Mouse (Mus musculus) G1E (cell line): Measurements from ENCODE around the gene Ralgps1. TPM values are rescaled to one million over a fixed set of nuclear protein-coding genes. Genes with fewer than 3 reads are reported as not detected.

Source experiments
- ATAC-seq: 2 replicates; pipeline ENCODE4 v1.8.0; 2016; ENCODE audit warnings: mild to moderate bottlenecking; ENCODE audit not compliant: insufficient number of reproducible peaks, poor library complexity, low FRiP score, severe bottlenecking; ENCODE audit errors: extremely low read depth
- DNase-seq: peaks from one replicate; pipeline ENCODE4 v3.0.0; 2012; ENCODE audit warnings: low spot score
- H3K27me3 ChIP-seq: 2 replicates; pipeline ENCODE4 v1.6.1; 2012; ENCODE audit warnings: mild to moderate bottlenecking, low read length, inconsistent platforms; ENCODE audit not compliant: insufficient read depth
- H3K36me3 ChIP-seq: replicated peaks from 2 replicates; pipeline ENCODE3; 2012; ENCODE audit warnings: mild to moderate bottlenecking, inconsistent platforms
- H3K4me1 ChIP-seq: 2 replicates; pipeline ENCODE4 v1.6.1; 2012; ENCODE audit warnings: low read depth, low read length, inconsistent platforms, mixed read lengths; ENCODE audit not compliant: insufficient read depth
- H3K4me3 ChIP-seq: 2 replicates; pipeline ENCODE4 v1.5.1; 2012; ENCODE audit warnings: low read depth, mild to moderate bottlenecking, inconsistent platforms, low read length, moderate library complexity, mixed read lengths
- H3K9me3 ChIP-seq: replicated peaks from 2 replicates; pipeline ENCODE4 v1.6.1; 2012; ENCODE audit warnings: inconsistent platforms
- CTCF ChIP-seq: IDR thresholded peaks from 2 replicates; pipeline ENCODE4 v1.5.1; 2012; ENCODE audit warnings: low read depth, low read length, inconsistent platforms, mixed read lengths
- GATA1 ChIP-seq: IDR thresholded peaks from 2 replicates; pipeline ENCODE4 v1.6.1; 2012; ENCODE audit warnings: borderline replicate concordance, low read length, inconsistent platforms, mixed read lengths
- GATA2 ChIP-seq: IDR thresholded peaks from 2 replicates; pipeline ENCODE4 v1.6.1; 2012; ENCODE audit warnings: low read depth, low read length, inconsistent platforms, borderline replicate concordance
- POLR2AphosphoS5 ChIP-seq: IDR thresholded peaks from 2 replicates; pipeline ENCODE4 v1.6.1; 2012; ENCODE audit warnings: low read depth, low read length, inconsistent platforms; ENCODE audit not compliant: insufficient replicate concordance
- TAL1 ChIP-seq: conservative IDR thresholded peaks from 2 replicates; pipeline ENCODE4 v1.6.1; 2012; ENCODE audit warnings: low read depth, low read length, inconsistent platforms, mixed read lengths
- polyA plus RNA-seq: library from polyadenylated mRNA; stranded (reverse); fragments of >175 nt; gene quantifications from 2 replicates; pipeline ENCODE4 v1.2.3, GENCODE M21; 2012
- total RNA-seq, 2 experiments: library from RNA; stranded (forward) in 1 of 2; stranded (reverse) in 1 of 2; fragments of 200-1000 nt in 1 of 2; fragments of >200 nt in 1 of 2; fragmentation: Nextera tagmentation in 1 of 2; gene quantifications; 2 replicates each; pipeline ENCODE4 v1.2.3; 2014 to 2017

The Ralgps1 gene
- total and polyA plus RNA-seq, 3 experiments = 1.8 to 6.4 (median 3.4) TPM

GRCm38 (mm10) chr2:33086671-33087363, 284.5 kb downstream of the Ralgps1 start:
- H3K4me3 ChIP-seq = no peak overlapping the region
- no peak for TF ChIP-seq POLR2AphosphoS5
- TF ChIP-seq TAL1 = no peak
- TF ChIP-seq GATA1 = no peak
- no peak for TF ChIP-seq GATA2
- TF ChIP-seq CTCF = no peak
- ATAC-seq = no peak
- H3K36me3 ChIP-seq = no peaks in the 10 kb centered on the region
- DNase-seq = peak; percentile 2
- H3K9me3 ChIP-seq = no peaks in the 10 kb centered on the region
- no peaks in the 10 kb centered on the region for H3K4me1 ChIP-seq
- H3K27me3 ChIP-seq = peaks cover 7% of the 10 kb centered on the region

DNA sequence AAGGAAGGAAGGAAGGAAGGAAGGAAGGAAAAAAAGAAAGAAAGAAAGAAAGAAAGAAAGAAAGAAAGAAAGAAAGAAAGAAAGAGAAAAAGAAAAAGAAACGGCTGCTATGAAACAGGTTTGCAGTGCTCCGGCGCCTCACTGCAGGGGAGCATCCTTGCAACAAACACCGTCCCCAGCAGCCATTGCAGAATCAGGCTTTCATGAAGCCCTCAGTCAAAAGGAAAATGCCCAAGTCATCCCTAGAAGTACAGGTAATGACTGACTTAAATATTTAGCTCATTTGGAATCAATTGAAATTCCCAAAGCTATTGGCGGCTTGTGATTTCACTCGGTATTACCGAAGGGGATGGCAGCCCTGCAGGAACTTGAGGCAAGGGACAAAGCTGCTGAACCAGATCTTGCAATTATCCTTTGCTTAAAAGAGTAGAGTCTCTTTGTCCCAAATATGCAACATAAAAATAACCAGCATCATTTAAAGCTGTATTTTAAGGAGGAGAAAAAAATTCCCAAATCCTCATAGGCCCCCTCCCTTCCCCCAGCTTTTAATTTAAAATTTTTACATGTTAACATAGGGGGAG, 285.2 kb downstream of the Ralgps1 start:
- no peaks in the 10 kb centered on the region for H3K9me3 ChIP-seq
- DNase-seq (no peak), ATAC-seq (no peak)
- no peaks in the 10 kb centered on the region for H3K4me1 ChIP-seq
- H3K4me3 ChIP-seq = no peak overlapping the region
- H3K36me3 ChIP-seq = no peaks in the 10 kb centered on the region
- TF ChIP-seq GATA2 (no peak), GATA1 (no peak), TAL1 (no peak), POLR2AphosphoS5 (no peak), CTCF (no peak)
- H3K27me3 ChIP-seq = peaks cover 7% of the 10 kb centered on the region

GRCm38 (mm10) chr2:33084221-33084620, 287.1 kb downstream of the Ralgps1 start:
- Histone ChIP-seq H3K36me3 (no peaks in the 10 kb centered on the region), H3K4me1 (no peaks in the 10 kb centered on the region), H3K4me3 (no peak overlapping the region), H3K9me3 (no peaks in the 10 kb centered on the region), H3K27me3 (peaks cover 7% of the 10 kb centered on the region)
- DNase-seq (no peak), ATAC-seq (no peak)
- TF ChIP-seq GATA2 (no peak), POLR2AphosphoS5 (no peak), GATA1 (no peak), CTCF (no peak)

Other genes starting within 250 kb of the Ralgps1 start
- gene Garnl3, start 239.8 kb downstream of the Ralgps1 start, total RNA-seq (2014; fragmentation: Nextera tagmentation) = 2.6 TPM in 1 of 2 replicates, not detected in the other
- 0.12 and 0.55 TPM in 2 replicates for gene Garnl3, start 239.8 kb downstream of the Ralgps1 start, total RNA-seq (2017)
- 0.06 TPM in 1 of 2 replicates, not detected in the other for gene Garnl3, start 239.8 kb downstream of the Ralgps1 start, polyA plus RNA-seq
- gene Angptl2, start 155.4 kb downstream of the Ralgps1 start, total RNA-seq (2014; fragmentation: Nextera tagmentation) = not detected in 2 replicates
- gene Angptl2, start 155.4 kb downstream of the Ralgps1 start, total RNA-seq (2017) = 0.11 and 0.12 TPM in 2 replicates
- gene Angptl2, start 155.4 kb downstream of the Ralgps1 start, polyA plus RNA-seq = not detected in 2 replicates
- gene Zbtb34, start 59.8 kb upstream of the Ralgps1 start, total RNA-seq (2014; fragmentation: Nextera tagmentation) = 46.3 and 57.9 TPM in 2 replicates
- 6.9 and 7.7 TPM in 2 replicates for gene Zbtb34, start 59.8 kb upstream of the Ralgps1 start, total RNA-seq (2017)
- 10.4 and 12.0 TPM in 2 replicates for gene Zbtb34, start 59.8 kb upstream of the Ralgps1 start, polyA plus RNA-seq
- gene Zbtb43, start 97.1 kb upstream of the Ralgps1 start, total RNA-seq (2014; fragmentation: Nextera tagmentation) = 13.2 and 17.7 TPM in 2 replicates
- gene Zbtb43, start 97.1 kb upstream of the Ralgps1 start, total RNA-seq (2017) = 19.9 and 22.6 TPM in 2 replicates
- 2.0 and 3.6 TPM in 2 replicates for gene Zbtb43, start 97.1 kb upstream of the Ralgps1 start, polyA plus RNA-seq